Mouse (Mus musculus) heart, adult 2 months (tissue): ENCODE measurements at regions not wholly inside any gene's neighbourhood (a gene's known extent, or its start where the extent isn't known, plus 50 kb on each side); places are given as distances from the start of the nearest gene placed in this dataset.

Experiments
- DNase-seq, 2 experiments: peaks; one replicate each; pipeline ENCODE4 v3.0.0; 2021
- H3K27ac ChIP-seq: fragments of 200-600 bp; 2 replicates; pipeline ENCODE4 v1.8.1; 2022
- H3K27me3 ChIP-seq: fragments of 200-500 bp; 2 replicates; pipeline ENCODE4 v1.6.1; 2012; ENCODE audit warnings: mild to moderate bottlenecking, low read length, inconsistent platforms, mixed read lengths; ENCODE audit not compliant: control insufficient read depth, insufficient read depth
- H3K36me3 ChIP-seq: fragments of 200-500 bp; 2 replicates; pipeline ENCODE4 v1.6.1; 2012; ENCODE audit warnings: low read length, inconsistent platforms; ENCODE audit not compliant: control insufficient read depth, insufficient read depth
- H3K4me1 ChIP-seq: fragments of 200-500 bp; 2 replicates; pipeline ENCODE4 v1.6.1; 2011; ENCODE audit warnings: low read length; ENCODE audit not compliant: control insufficient read depth, insufficient read depth
- H3K4me3 ChIP-seq: fragments of 200-600 bp; 2 replicates; pipeline ENCODE4 v1.8.1; 2022
- H3K79me2 ChIP-seq: fragments of 200-500 bp; replicated peaks from 2 replicates; pipeline ENCODE4 v1.6.1; 2012; ENCODE audit warnings: mild to moderate bottlenecking, inconsistent platforms, low read length, moderate library complexity, mixed read lengths; ENCODE audit not compliant: control insufficient read depth, insufficient read depth
- H3K9ac ChIP-seq: fragments of 200-500 bp; 2 replicates; pipeline ENCODE4 v1.6.1; 2012; ENCODE audit warnings: low read depth, mild to moderate bottlenecking, control low read depth, inconsistent platforms, low read length, mixed read lengths
- CTCF ChIP-seq: fragments of 200-600 bp; IDR thresholded peaks from 2 replicates; pipeline ENCODE4 v1.8.1; 2022; ENCODE audit warnings: antibody characterized with exemption, mild to moderate bottlenecking, moderate library complexity
- EP300 ChIP-seq: fragments of 200-500 bp; IDR thresholded peaks from 2 replicates; pipeline ENCODE4 v1.6.1; 2011; ENCODE audit warnings: low read depth, low read length, control low read depth; ENCODE audit not compliant: insufficient read depth
- POLR2A ChIP-seq: fragments of 200-500 bp; IDR thresholded peaks from 2 replicates; pipeline ENCODE4 v1.6.1; 2011; ENCODE audit warnings: mild to moderate bottlenecking, low read depth, low read length, control low read depth; ENCODE audit not compliant: insufficient read depth
- WGBS: fragments of 180-500 bp; shearing (Covaris S2); methylation state at CpG from one replicate; pipeline ENCODE4 v1.1.7; 2018; 5-methylcytosine and 5-hydroxymethylcytosine counted together
- intact Hi-C: fragments of 180-260 bp; cut with DNase I; formaldehyde crosslinking; loops from one replicate; pipeline ENCODE4 v1.15.1; 2025

DNA sequence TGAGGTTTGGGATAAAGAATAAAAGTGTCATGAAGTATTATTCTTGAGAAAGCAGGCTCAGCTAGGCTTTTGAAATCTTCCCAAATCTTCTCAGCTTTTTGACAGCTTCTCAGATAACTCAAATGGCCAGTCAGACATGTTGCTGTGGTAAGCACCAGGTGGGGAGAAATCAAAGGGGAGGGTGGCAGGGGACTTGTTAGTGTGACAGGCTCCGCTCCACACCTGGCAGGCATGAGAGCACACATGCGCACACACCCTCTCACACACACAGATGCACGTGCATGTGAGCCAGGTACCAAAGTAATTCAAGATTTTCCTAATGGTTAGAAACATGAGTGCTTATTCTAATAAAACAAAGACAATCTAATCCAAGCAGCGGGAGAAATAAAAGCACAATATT lies 236.1 kb downstream of the 1700129C05Rik start:
- TF ChIP-seq POLR2A (no peak), CTCF (no peak), EP300 (no peak)
- no peak overlapping the region for H3K27ac ChIP-seq
- intact Hi-C loops = no loop called here
- DNase-seq = no peak
- H3K4me1 ChIP-seq = no peaks in the 10 kb centered on the region
- H3K79me2 ChIP-seq = no peaks in the 10 kb centered on the region
- no peaks in the 10 kb centered on the region for H3K36me3 ChIP-seq
- no peak overlapping the region for H3K4me3 ChIP-seq
- 84% methylated on average over 4 of the region's 4 CpGs for WGBS
- no peak overlapping the region for H3K9ac ChIP-seq
- H3K27me3 ChIP-seq = no peaks in the 10 kb centered on the region

DNA sequence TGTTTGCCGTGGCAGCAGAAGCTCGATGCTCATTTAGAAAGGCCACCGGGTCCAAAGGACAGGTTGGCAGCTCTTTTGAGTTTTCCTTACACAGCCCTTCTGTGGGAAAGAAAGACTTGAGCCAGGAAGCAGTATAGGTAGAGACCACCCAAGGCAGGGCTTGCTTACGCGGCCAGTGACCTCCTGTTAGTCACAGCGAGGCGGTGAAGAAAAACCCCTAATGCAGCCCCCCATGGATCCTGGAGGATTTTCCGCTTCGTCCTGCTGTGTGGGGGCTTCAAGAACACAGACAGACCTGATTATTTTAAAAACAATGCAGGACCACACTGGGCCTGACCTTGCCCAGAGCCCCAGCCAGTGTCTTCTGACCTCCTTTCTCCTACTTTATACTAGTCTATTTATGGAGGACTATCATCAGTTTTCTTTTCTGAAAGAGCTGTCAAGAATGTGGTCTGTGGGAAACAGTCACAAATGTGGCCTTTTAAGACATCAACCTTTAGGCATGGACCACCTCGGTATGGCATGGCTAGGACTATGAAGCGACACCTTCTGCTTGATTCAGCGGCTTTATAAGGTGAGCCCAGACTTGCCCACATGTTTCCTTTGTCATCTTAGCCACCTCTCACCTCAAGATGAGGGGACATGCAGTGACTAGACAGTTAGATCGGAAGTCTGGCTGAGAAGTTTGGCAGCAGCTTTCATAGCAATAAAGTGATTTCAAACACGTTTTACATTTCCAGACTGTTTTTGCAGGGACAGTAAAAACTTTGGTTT lies 274.3 kb downstream of the 1700129C05Rik start:
- H3K4me1 ChIP-seq = no peaks in the 10 kb centered on the region

DNA sequence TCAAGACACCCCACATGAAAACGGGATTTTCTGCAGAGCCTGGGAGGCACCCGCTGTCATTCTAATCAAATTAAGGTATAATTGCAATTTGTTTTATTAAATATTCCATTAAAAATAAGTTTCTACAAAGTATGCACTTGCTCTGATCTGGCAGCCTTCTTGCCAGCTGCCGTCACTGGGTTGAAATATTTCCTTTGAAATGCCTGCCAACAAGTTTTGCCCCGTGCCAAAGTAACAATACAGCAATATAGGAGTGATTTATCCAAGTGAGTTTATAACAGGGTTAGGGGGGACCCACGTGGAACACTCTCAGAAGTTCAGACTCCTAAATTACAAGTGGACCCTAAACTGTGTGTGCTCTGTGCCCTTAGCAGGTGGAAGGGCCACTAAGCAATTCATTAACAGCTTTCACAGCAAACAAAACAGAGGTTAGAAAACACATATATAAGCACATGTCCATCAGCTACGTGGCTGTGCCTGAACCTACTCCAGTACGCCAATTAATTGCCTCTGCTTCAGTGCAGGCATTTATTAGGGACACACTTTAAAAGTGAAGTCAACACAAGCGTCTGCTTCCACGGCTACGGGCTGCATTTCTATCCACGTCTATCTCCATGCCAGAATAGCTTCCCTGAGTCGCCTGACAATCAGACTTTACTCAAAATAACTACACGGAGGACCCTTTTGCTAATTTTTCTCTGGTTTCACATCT lies 275.1 kb downstream of the 1700129C05Rik start:
- DNase-seq = no peak
- WGBS = 46% methylated on average over 13 of the region's 13 CpGs

More for the DNA sequence above, 274.3 kb downstream of the 1700129C05Rik start:
- Histone ChIP-seq H3K9ac (no peak overlapping the region), H3K36me3 (no peaks in the 10 kb centered on the region), H3K27ac (no peak overlapping the region), H3K79me2 (no peaks in the 10 kb centered on the region), H3K27me3 (no peaks in the 10 kb centered on the region; the same call in 1 of the 2 replicates), H3K4me3 (no peak overlapping the region)
- WGBS = 70% methylated on average over 14 of the region's 14 CpGs
- TF ChIP-seq EP300 (no peak), CTCF (no peak), POLR2A (no peak)
- intact Hi-C loops = no loop called here
- DNase-seq = no peak

DNA sequence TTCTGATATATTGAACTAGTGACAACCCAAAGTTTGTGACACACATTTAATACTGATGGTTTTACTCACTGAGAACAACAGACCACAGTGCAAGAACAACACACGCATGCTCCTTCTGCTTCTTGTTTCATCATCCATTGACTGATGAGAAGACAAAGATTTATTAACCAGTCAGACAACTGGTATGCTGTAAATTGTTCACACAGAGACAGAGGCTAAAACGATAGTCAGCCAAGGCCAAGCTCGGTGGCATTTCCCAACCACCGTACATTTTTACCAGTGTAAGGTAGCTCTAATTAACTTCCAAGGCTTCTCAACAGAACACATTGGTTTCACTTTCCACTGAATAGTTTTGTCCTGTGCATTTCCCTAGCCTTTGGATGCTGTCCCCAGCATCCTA lies 287.8 kb downstream of the 1700129C05Rik start:
- Histone ChIP-seq H3K9ac (no peak overlapping the region), H3K4me1 (peaks cover 1% of the 10 kb centered on the region; the same call in 1 of the 2 replicates), H3K36me3 (no peaks in the 10 kb centered on the region), H3K4me3 (no peak overlapping the region), H3K79me2 (no peaks in the 10 kb centered on the region), H3K27ac (no peak overlapping the region; the same call in 1 of the 2 replicates), H3K27me3 (no peaks in the 10 kb centered on the region)
- 56% methylated on average over 4 of the region's 4 CpGs for WGBS
- intact Hi-C loops = loop anchor here (10.0 kb wide), 1 partner anchor 230 kb away; no protein-coding TSS in a partner anchor
- TF ChIP-seq POLR2A = no peak
- TF ChIP-seq EP300 = no peak
- no peak for TF ChIP-seq CTCF
- no peak for DNase-seq

More for the DNA sequence above, 275.1 kb downstream of the 1700129C05Rik start:
- intact Hi-C loops = no loop called here
- H3K79me2 ChIP-seq = no peaks in the 10 kb centered on the region
- no peak overlapping the region for H3K9ac ChIP-seq
- no peak overlapping the region for H3K4me3 ChIP-seq
- H3K36me3 ChIP-seq = no peaks in the 10 kb centered on the region
- no peak for TF ChIP-seq POLR2A
- TF ChIP-seq CTCF = no peak
- no peak for TF ChIP-seq EP300
- no peaks in the 10 kb centered on the region; the same call in 1 of the 2 replicates for H3K27me3 ChIP-seq
- H3K27ac ChIP-seq = no peak overlapping the region
- H3K4me1 ChIP-seq = no peaks in the 10 kb centered on the region

DNA sequence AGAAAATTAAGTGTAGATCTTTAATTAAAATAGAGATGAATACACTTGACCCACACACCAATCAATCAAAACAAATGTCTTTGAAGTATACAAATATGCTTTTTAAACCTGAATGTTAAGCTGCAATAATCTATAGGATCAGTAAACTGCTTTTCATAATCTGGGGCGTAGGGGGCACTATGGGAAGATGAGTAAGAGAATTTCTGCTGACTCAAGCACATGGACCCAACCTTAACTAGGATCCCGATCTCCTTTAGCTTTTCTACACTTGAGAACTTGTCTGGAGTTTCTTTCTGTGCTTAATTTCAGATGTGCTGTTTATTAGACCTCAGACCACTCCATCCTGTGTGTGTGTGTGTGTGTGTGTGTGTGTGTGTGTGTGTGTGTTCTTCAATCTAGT lies 298.1 kb downstream of the 1700129C05Rik start:
- intact Hi-C loops = no loop called here
- no peak overlapping the region for H3K4me3 ChIP-seq
- no peaks in the 10 kb centered on the region for H3K27me3 ChIP-seq
- no peaks in the 10 kb centered on the region for H3K36me3 ChIP-seq
- H3K27ac ChIP-seq = no peak overlapping the region
- H3K9ac ChIP-seq = no peak overlapping the region
- no peak for TF ChIP-seq EP300
- no peak for TF ChIP-seq POLR2A
- no peak for TF ChIP-seq CTCF
- WGBS = 77% methylated on average over 2 of the region's 2 CpGs
- no peaks in the 10 kb centered on the region for H3K79me2 ChIP-seq
- no peaks in the 10 kb centered on the region for H3K4me1 ChIP-seq
- no peak for DNase-seq
